Mouse (Mus musculus) ES-Bruce4 (cell line): Measurements from ENCODE around the gene Olfr1029.
"Not testable (repeated sequence)": the region's sequence is repeated elsewhere in the genome, so short reads cannot be mapped to it uniquely, and the experiment has no call there.

Experiments used
- CTCF ChIP-seq: IDR thresholded peaks from one replicate; pipeline ENCODE4 v1.8.1; 2011; ENCODE audit warnings: low read depth, low read length
- EP300 ChIP-seq: IDR thresholded peaks from 2 replicates; pipeline ENCODE4 v1.6.1; 2011; ENCODE audit warnings: low read depth, low read length; ENCODE audit not compliant: insufficient read depth

DNA sequence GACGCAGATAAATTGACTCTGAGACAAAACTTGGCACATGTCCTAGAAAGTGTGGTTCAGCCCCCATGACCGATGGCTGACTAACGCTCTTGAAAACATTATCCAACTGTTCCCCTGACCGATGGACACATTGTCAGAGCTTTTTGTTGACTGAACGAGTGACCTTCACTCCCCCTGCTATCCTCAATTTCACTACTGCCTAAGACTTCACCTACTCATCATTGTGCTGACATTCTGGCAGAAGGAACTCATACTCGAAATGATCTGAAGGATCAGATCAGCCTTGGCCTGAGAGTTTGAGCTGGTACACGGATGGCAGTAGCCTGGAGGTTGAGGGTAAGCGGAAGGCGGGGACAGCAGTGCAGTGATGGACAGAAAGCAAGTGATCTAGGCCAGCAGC, 47.8 kb downstream of the Olfr1029 start:
- not testable (repeated sequence) for TF ChIP-seq EP300, CTCF
